Mouse (Mus musculus): ENCODE data around the gene Olfr643. TPM values are rescaled to one million over a fixed set of nuclear protein-coding genes. Genes with fewer than 3 reads are reported as not detected.

Olfr643 gene
- polyA plus RNA-seq, 1 experiment = not detected

GRCm38 (mm10) chr7:104143179-104143578 is 6.0 kb upstream of the Olfr643 start, which contains the start of gene Ubqln3:
Ubqln3 (minus strand) TSS chr7:104143279.
- no peak for DNase-seq
- TF ChIP-seq CTCF (IDR thresholded peaks at IDR 0.05; ENCODE audit: borderline replicate concordance, insufficient read depth, low read depth, low read length) = no peak
- TF ChIP-seq POLR2A (IDR thresholded peaks at IDR 0.05; ENCODE audit: borderline replicate concordance, insufficient read depth, low read length) = no peak
- Histone ChIP-seq H3K4me3 (replicated peaks; ENCODE audit: insufficient read depth, low read depth, low read length) (no peak within 1 kb of the TSS), H3K27me3 (ENCODE audit: control insufficient read depth, insufficient read depth, low read length) (no peaks in the 10 kb centered on the region), H3K27ac (ENCODE audit: insufficient read depth, low read length) (no peak within 1 kb of the TSS), H3K4me1 (ENCODE audit: control insufficient read depth, insufficient read depth, low read length) (no peaks in the 10 kb centered on the region)
- 55% methylated on average over 3 of the region's 3 CpGs for WGBS

- Histone ChIP-seq H3K27ac (ENCODE audit: insufficient read depth, low read length) (no peak within 1 kb of the TSS), H3K4me3 (replicated peaks; ENCODE audit: insufficient read depth, low read depth, low read length) (no peak within 1 kb of the TSS), H3K27me3 (ENCODE audit: control insufficient read depth, insufficient read depth, low read length) (no peaks in the 10 kb centered on the region), H3K4me1 (ENCODE audit: control insufficient read depth, insufficient read depth, low read length) (no peaks in the 10 kb centered on the region)
- TF ChIP-seq CTCF (IDR thresholded peaks at IDR 0.05; ENCODE audit: borderline replicate concordance, insufficient read depth, low read depth, low read length) (no peak), POLR2A (IDR thresholded peaks at IDR 0.05; ENCODE audit: borderline replicate concordance, insufficient read depth, low read length) (no peak)
- WGBS = 89% methylated on average over 5 of the region's 5 CpGs
- DNase-seq = no peak
Observed at GRCm38 (mm10) chr7:104129726-104130125, 7.5 kb downstream of the Olfr643 start, which contains the start of gene Ubqln5. Ubqln5 (minus strand) TSS chr7:104129826.

DNA sequence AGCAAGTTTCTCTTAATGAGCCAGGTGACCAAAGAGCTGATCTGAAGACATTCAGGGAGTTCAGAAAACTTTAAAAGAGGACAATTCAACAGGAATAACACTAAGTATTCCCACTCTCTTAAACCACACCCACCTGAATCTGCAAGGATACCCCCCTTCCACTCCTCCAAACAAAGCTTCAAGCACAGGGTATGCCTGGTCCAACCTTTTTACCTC is 32.5 kb downstream of the Olfr643 start, which contains the start of gene Olfr646:
TSS of gene Olfr646 (plus strand) at position 117 of the 216 bp plus-strand sequence.
- no peaks in the 10 kb centered on the region for H3K4me1 ChIP-seq (ENCODE audit: control insufficient read depth, insufficient read depth, low read length)
- no peak within 1 kb of the TSS for H3K27ac ChIP-seq (ENCODE audit: insufficient read depth, low read length)
- no peaks in the 10 kb centered on the region for H3K27me3 ChIP-seq (ENCODE audit: control insufficient read depth, insufficient read depth, low read length)
- no peak for TF ChIP-seq POLR2A (IDR thresholded peaks at IDR 0.05; ENCODE audit: borderline replicate concordance, insufficient read depth, low read length)
- no peak for TF ChIP-seq CTCF (IDR thresholded peaks at IDR 0.05; ENCODE audit: borderline replicate concordance, insufficient read depth, low read depth, low read length)
- H3K4me3 ChIP-seq (replicated peaks; ENCODE audit: insufficient read depth, low read depth, low read length) = no peak within 1 kb of the TSS
- no peak for DNase-seq

- H3K4me1 ChIP-seq (ENCODE audit: control insufficient read depth, insufficient read depth, low read length) = no peaks in the 10 kb centered on the region
- no peak overlapping the region for H3K4me3 ChIP-seq (replicated peaks; ENCODE audit: insufficient read depth, low read depth, low read length)
- no peak for TF ChIP-seq POLR2A (IDR thresholded peaks at IDR 0.05; ENCODE audit: borderline replicate concordance, insufficient read depth, low read length)
- no peak for TF ChIP-seq CTCF (IDR thresholded peaks at IDR 0.05; ENCODE audit: borderline replicate concordance, insufficient read depth, low read depth, low read length)
- H3K27me3 ChIP-seq (ENCODE audit: control insufficient read depth, insufficient read depth, low read length) = no peaks in the 10 kb centered on the region
- no peak overlapping the region for H3K27ac ChIP-seq (ENCODE audit: insufficient read depth, low read length)
- WGBS = 51% methylated on average over 4 of the region's 4 CpGs
- no peak for DNase-seq
Observed at GRCm38 (mm10) chr7:104103913-104104756, 33.1 kb downstream of the Olfr643 start.

DNA sequence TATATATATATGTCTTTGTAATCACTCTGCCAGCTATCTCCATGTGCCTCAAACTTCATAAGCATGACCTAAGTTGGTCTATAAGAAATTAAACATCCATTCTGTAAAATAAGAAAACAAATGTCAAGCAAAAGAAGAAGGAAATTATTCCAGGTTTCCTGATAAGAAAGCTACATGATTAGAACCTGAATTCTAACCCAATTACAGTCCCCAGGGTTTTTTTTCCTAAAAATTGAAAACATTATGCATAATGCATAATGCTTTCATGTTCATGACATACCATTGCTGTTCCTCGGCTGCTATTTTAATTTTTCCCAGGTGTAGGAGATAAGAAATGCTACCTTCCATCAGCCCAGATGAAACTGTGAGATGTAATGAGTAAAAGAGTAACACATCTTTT is 51.8 kb downstream of the Olfr643 start, which contains the start of gene Olfr645:
TSS of gene Olfr645 (minus strand) at position 101 of the 400 bp plus-strand sequence.
- Histone ChIP-seq H3K4me3 (replicated peaks; ENCODE audit: insufficient read depth, low read depth, low read length) (no peak within 1 kb of the TSS), H3K4me1 (ENCODE audit: control insufficient read depth, insufficient read depth, low read length) (no peaks in the 10 kb centered on the region), H3K27me3 (ENCODE audit: control insufficient read depth, insufficient read depth, low read length) (no peaks in the 10 kb centered on the region), H3K27ac (ENCODE audit: insufficient read depth, low read length) (no peak within 1 kb of the TSS)
- TF ChIP-seq CTCF (IDR thresholded peaks at IDR 0.05; ENCODE audit: borderline replicate concordance, insufficient read depth, low read depth, low read length) = no peak
- TF ChIP-seq POLR2A (IDR thresholded peaks at IDR 0.05; ENCODE audit: borderline replicate concordance, insufficient read depth, low read length) = no peak
- WGBS = 79% methylated on average over 1 of the region's 1 CpGs
- DNase-seq = no peak

DNA sequence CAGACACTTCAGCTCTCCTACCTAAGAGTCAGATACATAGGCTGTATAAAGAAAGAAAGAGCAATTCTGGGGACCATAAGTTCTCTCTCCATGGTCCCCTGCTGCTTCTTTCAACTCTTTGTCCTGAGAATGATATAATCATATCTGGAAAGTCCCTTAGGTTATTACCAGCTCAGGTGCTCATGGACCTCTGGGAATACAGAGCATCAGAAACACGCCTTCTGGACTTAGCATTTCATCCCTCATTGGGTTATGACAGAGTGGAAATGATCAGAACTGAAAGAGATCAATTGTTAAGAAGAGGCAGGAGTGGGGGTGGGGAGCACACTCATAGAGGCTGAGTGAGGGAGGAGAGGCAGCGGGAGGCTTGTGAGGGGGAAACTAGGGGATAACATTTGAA is 65.4 kb downstream of the Olfr643 start, which contains the start of gene Olfr644:
TSS of gene Olfr644 (minus strand) at position 101 of the 400 bp plus-strand sequence.
- H3K4me3 ChIP-seq (replicated peaks; ENCODE audit: insufficient read depth, low read depth, low read length) = no peak within 1 kb of the TSS
- no peak for DNase-seq
- 62% methylated on average over 2 of the region's 2 CpGs for WGBS
- no peaks in the 10 kb centered on the region for H3K4me1 ChIP-seq (ENCODE audit: control insufficient read depth, insufficient read depth, low read length)
- H3K27me3 ChIP-seq (ENCODE audit: control insufficient read depth, insufficient read depth, low read length) = no peaks in the 10 kb centered on the region
- no peak for TF ChIP-seq POLR2A (IDR thresholded peaks at IDR 0.05; ENCODE audit: borderline replicate concordance, insufficient read depth, low read length)
- no peak for TF ChIP-seq CTCF (IDR thresholded peaks at IDR 0.05; ENCODE audit: borderline replicate concordance, insufficient read depth, low read depth, low read length)
- no peak within 1 kb of the TSS for H3K27ac ChIP-seq (ENCODE audit: insufficient read depth, low read length)

GRCm38 (mm10) chr7:104061345-104061744 is 75.9 kb downstream of the Olfr643 start, which contains the start of gene 4930516K23Rik:
4930516K23Rik (minus strand) TSS chr7:104061445.
- no peak within 1 kb of the TSS for H3K4me3 ChIP-seq (replicated peaks; ENCODE audit: insufficient read depth, low read depth, low read length)
- no peak within 1 kb of the TSS for H3K27ac ChIP-seq (ENCODE audit: insufficient read depth, low read length)
- H3K4me1 ChIP-seq (ENCODE audit: control insufficient read depth, insufficient read depth, low read length) = no peaks in the 10 kb centered on the region
- H3K27me3 ChIP-seq (ENCODE audit: control insufficient read depth, insufficient read depth, low read length) = no peaks in the 10 kb centered on the region
- no peak for DNase-seq
- WGBS = 36% methylated on average over 2 of the region's 2 CpGs
- no peak for TF ChIP-seq POLR2A (IDR thresholded peaks at IDR 0.05; ENCODE audit: borderline replicate concordance, insufficient read depth, low read length)
- no peak for TF ChIP-seq CTCF (IDR thresholded peaks at IDR 0.05; ENCODE audit: borderline replicate concordance, insufficient read depth, low read depth, low read length)

DNA sequence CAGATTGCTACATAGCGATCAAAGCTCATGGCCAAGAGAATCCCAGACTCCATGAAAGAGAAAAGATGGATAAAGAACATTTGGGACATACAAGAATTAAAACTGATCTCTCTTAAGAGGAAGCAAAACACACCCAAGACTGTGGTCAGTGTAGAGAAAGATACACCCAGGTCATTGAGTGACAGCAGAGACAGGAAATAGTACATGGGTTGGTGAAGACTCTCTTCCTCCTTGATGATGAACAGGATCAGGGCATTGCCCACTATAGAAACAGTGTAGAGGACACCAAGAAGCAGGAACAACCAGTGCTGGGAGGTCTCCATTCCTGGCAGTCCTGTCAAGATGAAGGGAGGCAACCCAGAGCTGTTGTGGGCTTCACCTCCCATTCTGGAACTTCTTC is 78.0 kb downstream of the Olfr643 start:
- Histone ChIP-seq H3K27me3 (ENCODE audit: control insufficient read depth, insufficient read depth, low read length) (no peaks in the 10 kb centered on the region), H3K27ac (ENCODE audit: insufficient read depth, low read length) (no peak overlapping the region), H3K4me3 (replicated peaks; ENCODE audit: insufficient read depth, low read depth, low read length) (no peak overlapping the region), H3K4me1 (ENCODE audit: control insufficient read depth, insufficient read depth, low read length) (no peaks in the 10 kb centered on the region)
- DNase-seq = no peak
- no peak for TF ChIP-seq CTCF (IDR thresholded peaks at IDR 0.05; ENCODE audit: borderline replicate concordance, insufficient read depth, low read depth, low read length)
- TF ChIP-seq POLR2A (IDR thresholded peaks at IDR 0.05; ENCODE audit: borderline replicate concordance, insufficient read depth, low read length) = no peak
- 85% methylated on average over 1 of the region's 1 CpGs for WGBS

Data from cerebellum, adult 2 months (tissue).